Mouse (Mus musculus) limb, embryonic 14.5 days (tissue): ENCODE results near the gene Gpatch2. TPM values are rescaled to one million over a fixed set of nuclear protein-coding genes. Genes with fewer than 3 reads are reported as not detected.

Experiments
- ATAC-seq: fragments of 200-750 bp; cut with Nextera tagmentation; 2 replicates; pipeline ENCODE4 v1.8.0; 2017; ENCODE audit warnings: low read depth, moderate number of reproducible peaks, moderate TSS enrichment; ENCODE audit not compliant: low FRiP score
- DNase-seq: peaks from one replicate; pipeline ENCODE4 v3.0.0-alpha.2; 2015; ENCODE audit warnings: low spot score
- H3K27ac ChIP-seq: fragments of 300-500 bp; sonication (generic); replicated peaks from 2 replicates; pipeline ENCODE4 v1.5.1; 2014; ENCODE audit warnings: low read depth, mild to moderate bottlenecking, low read length, moderate library complexity, mixed read lengths
- H3K27me3 ChIP-seq: fragments of 300-500 bp; sonication (generic); 2 replicates; pipeline ENCODE4 v1.6.1; 2014; ENCODE audit warnings: low read length, mixed read lengths; ENCODE audit not compliant: control insufficient read depth, insufficient read depth
- H3K36me3 ChIP-seq: fragments of 300-500 bp; sonication (generic); 2 replicates; pipeline ENCODE4 v1.6.1; 2014; ENCODE audit warnings: mild to moderate bottlenecking, low read length, moderate library complexity, mixed read lengths; ENCODE audit not compliant: control insufficient read depth, insufficient read depth
- H3K4me1 ChIP-seq: fragments of 300-500 bp; sonication (generic); 2 replicates; pipeline ENCODE4 v1.6.1; 2014; ENCODE audit warnings: antibody characterized with exemption, low read length, mixed read lengths; ENCODE audit not compliant: control insufficient read depth, insufficient read depth
- H3K4me2 ChIP-seq: fragments of 300-500 bp; sonication (generic); replicated peaks from 2 replicates; pipeline ENCODE4 v1.6.1; 2014; ENCODE audit warnings: low read depth, mild to moderate bottlenecking, low read length, moderate library complexity; ENCODE audit not compliant: severe bottlenecking
- H3K4me3 ChIP-seq: fragments of 300-500 bp; sonication (generic); replicated peaks from 2 replicates; pipeline ENCODE4 v1.5.1; 2014; ENCODE audit warnings: low read length
- H3K9ac ChIP-seq: fragments of 300-500 bp; sonication (generic); 2 replicates; pipeline ENCODE4 v1.6.1; 2014; ENCODE audit warnings: mild to moderate bottlenecking, low read depth, low read length, moderate library complexity; ENCODE audit not compliant: severe bottlenecking
- H3K9me3 ChIP-seq: fragments of 300-500 bp; sonication (generic); 2 replicates; pipeline ENCODE4 v1.6.1; 2016; ENCODE audit warnings: low read length; ENCODE audit not compliant: control insufficient read depth
- POLR2A ChIP-seq: fragments of 200-500 bp; IDR thresholded peaks from 2 replicates; pipeline ENCODE4 v1.8.0; 2012; ENCODE audit warnings: inconsistent platforms, mild to moderate bottlenecking, moderate library complexity, borderline replicate concordance; ENCODE audit not compliant: insufficient read depth, insufficient read length; ENCODE audit errors: extremely low read depth
- WGBS: fragments of 180-500 bp; shearing (Covaris S2); extraction: QIAGEN DNeasy Blood & Tissue Kit; methylation state at CpG from one replicate; pipeline ENCODE4 v1.1.7; 2014; 5-methylcytosine and 5-hydroxymethylcytosine counted together
- polyA plus RNA-seq, 2 experiments: library from polyadenylated mRNA; depleted of rRNA in 1 of 2; stranded (reverse) in 1 of 2; unstranded in 1 of 2; fragments of >200 nt; fragmentation: Nextera tagmentation in 1 of 2; extraction: Ambion mirVana in 1 of 2; gene quantifications; 2 replicates each; pipeline versions ENCODE4 v1.2.1 to v1.2.3; 2012 to 2014

Gene Gpatch2
- polyA plus RNA-seq, 2 experiments: 17.7 to 17.8 TPM

- Histone ChIP-seq H3K9me3 (no peaks in the 10 kb centered on the region), H3K4me2 (no peak overlapping the region), H3K9ac (no peak overlapping the region), H3K4me3 (no peak overlapping the region), H3K27ac (no peak overlapping the region), H3K4me1 (peaks cover 7% of the 10 kb centered on the region; the same call in 1 of the 2 replicates), H3K27me3 (no peaks in the 10 kb centered on the region), H3K36me3 (peaks cover 8% of the 10 kb centered on the region; the same call in 1 of the 2 replicates)
- DNase-seq (no peak), ATAC-seq (no peak)
- no peak for TF ChIP-seq POLR2A
- 83% methylated on average over 10 of the region's 10 CpGs for WGBS
Observed at GRCm38 (mm10) chr1:187303221-187303620, 87.9 kb downstream of the Gpatch2 start.

GRCm38 (mm10) chr1:187307335-187307734 is 92.0 kb downstream of the Gpatch2 start:
- WGBS: 72% methylated on average over 4 of the region's 4 CpGs
- DNase-seq: no peak

GRCm38 (mm10) chr1:187308523-187308922 is 93.2 kb downstream of the Gpatch2 start:
- WGBS: 76% methylated on average over 2 of the region's 2 CpGs
- H3K4me2 ChIP-seq: no peak overlapping the region
- ATAC-seq (no peak), DNase-seq (no peak)
- no peak overlapping the region for H3K27ac ChIP-seq
- no peaks in the 10 kb centered on the region for H3K27me3 ChIP-seq
- no peak overlapping the region for H3K4me3 ChIP-seq
- peaks cover 12% of the 10 kb centered on the region; the same call in 1 of the 2 replicates for H3K36me3 ChIP-seq
- no peak for TF ChIP-seq POLR2A
- no peak overlapping the region for H3K9ac ChIP-seq
- H3K9me3 ChIP-seq: no peaks in the 10 kb centered on the region
- H3K4me1 ChIP-seq: no peaks in the 10 kb centered on the region

More at GRCm38 (mm10) chr1:187307335-187307734, 92.0 kb downstream of the Gpatch2 start:
- H3K9me3 ChIP-seq: no peaks in the 10 kb centered on the region
- no peak overlapping the region for H3K27ac ChIP-seq
- H3K36me3 ChIP-seq: peaks cover 12% of the 10 kb centered on the region; the same call in 1 of the 2 replicates
- no peak for ATAC-seq
- no peak overlapping the region for H3K4me3 ChIP-seq
- no peak overlapping the region for H3K4me2 ChIP-seq
- no peak overlapping the region for H3K9ac ChIP-seq
- no peaks in the 10 kb centered on the region for H3K27me3 ChIP-seq
- H3K4me1 ChIP-seq: no peaks in the 10 kb centered on the region
- no peak for TF ChIP-seq POLR2A

DNA sequence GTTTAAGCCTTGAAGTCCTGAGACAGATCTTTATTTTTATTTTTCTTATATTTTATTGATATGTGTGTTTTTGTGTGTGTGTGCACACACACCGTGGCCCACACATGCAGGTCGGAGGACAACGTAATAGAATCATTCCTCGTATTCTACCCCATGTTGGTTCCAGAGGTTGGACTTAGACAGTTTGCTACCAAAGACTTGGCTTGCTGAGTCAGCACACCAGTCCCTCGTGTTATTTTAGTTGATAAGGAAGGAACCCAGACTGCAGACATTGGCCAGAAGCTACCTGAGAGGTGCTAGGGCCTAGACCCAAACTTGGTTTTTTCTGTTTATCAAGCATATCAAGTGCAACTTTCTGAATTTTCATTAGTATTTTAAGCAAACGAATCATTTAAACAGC is 95.8 kb downstream of the Gpatch2 start:
- ATAC-seq (no peak), DNase-seq (no peak)
- TF ChIP-seq POLR2A: no peak
- H3K9me3 ChIP-seq: no peaks in the 10 kb centered on the region
- H3K36me3 ChIP-seq: peaks cover 11% of the 10 kb centered on the region; the same call in 1 of the 2 replicates
- H3K27ac ChIP-seq: no peak overlapping the region
- WGBS: 86% methylated on average over 6 of the region's 6 CpGs
- no peak overlapping the region for H3K9ac ChIP-seq
- H3K4me3 ChIP-seq: no peak overlapping the region
- H3K4me1 ChIP-seq: no peaks in the 10 kb centered on the region
- H3K27me3 ChIP-seq: no peaks in the 10 kb centered on the region
- no peak overlapping the region for H3K4me2 ChIP-seq

DNA sequence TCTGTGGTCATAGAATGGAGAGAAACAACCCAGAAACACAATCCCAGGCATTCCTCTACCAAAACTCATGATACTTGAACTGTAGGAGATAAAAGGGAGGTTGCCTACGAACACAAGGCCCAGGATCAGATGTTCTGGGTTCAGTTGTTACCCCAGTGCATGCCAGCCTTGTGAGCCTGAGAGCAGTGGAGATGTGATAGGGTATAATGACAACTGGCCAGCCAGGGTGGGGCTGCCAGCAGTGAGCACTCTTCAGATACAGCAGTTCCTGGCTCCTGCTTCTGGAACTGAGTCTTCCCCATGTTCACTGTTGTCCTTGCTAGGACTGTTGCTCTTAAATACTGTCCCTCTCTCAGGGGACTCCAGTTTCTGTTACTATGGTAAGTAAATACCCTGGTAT is 98.0 kb downstream of the Gpatch2 start:
- no peak overlapping the region for H3K4me3 ChIP-seq
- TF ChIP-seq POLR2A: no peak
- WGBS: 83% methylated on average over 1 of the region's 1 CpGs
- no peaks in the 10 kb centered on the region for H3K4me1 ChIP-seq
- no peak for ATAC-seq
- 0 out of 2 replicates have a peak, but pooled peaks cover 5% of the 10 kb centered on the region for H3K36me3 ChIP-seq
- H3K4me2 ChIP-seq: no peak overlapping the region
- no peak for DNase-seq
- no peaks in the 10 kb centered on the region for H3K9me3 ChIP-seq
- H3K27me3 ChIP-seq: no peaks in the 10 kb centered on the region
- H3K27ac ChIP-seq: no peak overlapping the region
- H3K9ac ChIP-seq: no peak overlapping the region

DNA sequence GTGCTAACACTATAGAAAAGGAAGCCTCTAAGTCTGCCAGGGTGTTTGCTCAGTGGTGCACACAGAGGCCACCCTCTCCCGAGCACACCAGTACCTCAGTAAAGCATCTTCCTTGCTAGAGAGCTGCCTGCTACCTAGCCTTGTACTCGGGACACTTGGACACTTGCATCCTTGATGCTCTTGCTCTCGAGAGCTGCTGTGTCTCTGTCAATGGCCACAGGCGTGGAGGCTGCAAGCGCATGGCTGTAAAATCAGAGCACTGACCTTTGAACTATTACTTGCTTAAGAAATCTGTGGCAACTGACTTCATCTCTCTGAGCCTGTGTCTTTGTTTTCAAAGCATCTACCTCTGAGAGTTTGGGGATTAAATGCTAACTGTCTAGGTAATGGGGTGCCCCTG is 98.5 kb downstream of the Gpatch2 start:
- 0 out of 2 replicates have a peak, but pooled peaks cover 4% of the 10 kb centered on the region for H3K36me3 ChIP-seq
- no peaks in the 10 kb centered on the region for H3K4me1 ChIP-seq
- H3K9ac ChIP-seq: no peak overlapping the region
- 72% methylated on average over 5 of the region's 5 CpGs for WGBS
- no peaks in the 10 kb centered on the region for H3K27me3 ChIP-seq
- no peak overlapping the region for H3K4me2 ChIP-seq
- no peak for TF ChIP-seq POLR2A
- H3K27ac ChIP-seq: no peak overlapping the region
- ATAC-seq (no peak), DNase-seq (no peak)
- H3K4me3 ChIP-seq: no peak overlapping the region
- H3K9me3 ChIP-seq: no peaks in the 10 kb centered on the region
